Mouse (Mus musculus): Measurements from ENCODE around the gene Bach2.
A peak's percentile ranks its signal among the peaks of the same experiment; 100 is the strongest.

Gene Bach2

GRCm38 (mm10) chr4:32238366-32238854 lies at the start of gene Bach2:
Gene Bach2 (plus strand): TSS chr4:32238804.
- DNase-seq (ENCODE audit: low spot score): peak; percentile 56

GRCm38 (mm10) chr4:32189416-32190036 lies 49.1 kb upstream of the Bach2 start:
- no peak for DNase-seq (ENCODE audit: low spot score)

- DNase-seq (ENCODE audit: low spot score): no peak
Measured at GRCm38 (mm10) chr4:32190506-32190905, 48.1 kb upstream of the Bach2 start.

GRCm38 (mm10) chr4:32195945-32196921 lies 42.4 kb upstream of the Bach2 start:
- DNase-seq (ENCODE audit: low spot score): no peak

- DNase-seq (ENCODE audit: low spot score): no peak
Measured at GRCm38 (mm10) chr4:32198031-32198430, 40.6 kb upstream of the Bach2 start.

GRCm38 (mm10) chr4:32198589-32198988 lies 40.0 kb upstream of the Bach2 start:
- no peak for DNase-seq (ENCODE audit: low spot score)

GRCm38 (mm10) chr4:32199156-32199555 lies 39.4 kb upstream of the Bach2 start:
- no peak for DNase-seq (ENCODE audit: low spot score)

- DNase-seq (ENCODE audit: low spot score): no peak
Measured at GRCm38 (mm10) chr4:32201114-32201513, 37.5 kb upstream of the Bach2 start.

- DNase-seq (ENCODE audit: low spot score): no peak
Measured at GRCm38 (mm10) chr4:32202362-32202761, 36.2 kb upstream of the Bach2 start.

- DNase-seq (ENCODE audit: low spot score): no peak
Measured at GRCm38 (mm10) chr4:32204819-32205218, 33.8 kb upstream of the Bach2 start.

GRCm38 (mm10) chr4:32205825-32206224 lies 32.8 kb upstream of the Bach2 start:
- DNase-seq (ENCODE audit: low spot score): no peak

- DNase-seq (ENCODE audit: low spot score): no peak
Measured at GRCm38 (mm10) chr4:32209995-32210394, 28.6 kb upstream of the Bach2 start.

- DNase-seq (ENCODE audit: low spot score): no peak
Measured at GRCm38 (mm10) chr4:32210424-32211184, 28.0 kb upstream of the Bach2 start.

- no peak for DNase-seq (ENCODE audit: low spot score)
Measured at GRCm38 (mm10) chr4:32212593-32212992, 26.0 kb upstream of the Bach2 start.

- no peak for DNase-seq (ENCODE audit: low spot score)
Measured at GRCm38 (mm10) chr4:32216466-32216865, 22.1 kb upstream of the Bach2 start.

GRCm38 (mm10) chr4:32217016-32217415 lies 21.6 kb upstream of the Bach2 start:
- no peak for DNase-seq (ENCODE audit: low spot score)

- DNase-seq (ENCODE audit: low spot score): no peak
Measured at GRCm38 (mm10) chr4:32217593-32217992, 21.0 kb upstream of the Bach2 start.

GRCm38 (mm10) chr4:32218371-32218770 lies 20.2 kb upstream of the Bach2 start:
- DNase-seq (ENCODE audit: low spot score): no peak

GRCm38 (mm10) chr4:32219428-32220128 lies 19.0 kb upstream of the Bach2 start:
- no peak for DNase-seq (ENCODE audit: low spot score)

- no peak for DNase-seq (ENCODE audit: low spot score)
Measured at GRCm38 (mm10) chr4:32220129-32220491, 18.5 kb upstream of the Bach2 start.

- no peak for DNase-seq (ENCODE audit: low spot score)
Measured at GRCm38 (mm10) chr4:32220961-32221360, 17.6 kb upstream of the Bach2 start.

GRCm38 (mm10) chr4:32223563-32223962 lies 15.0 kb upstream of the Bach2 start:
- DNase-seq (ENCODE audit: low spot score): no peak
